In genomic region chr1:38217912-38218795, GRCm38 (mm10) we compare ENCODE assay signal across 8 mouse cellular contexts.
DNase-seq lines count a peak whose midpoint lies in the region; ATAC-seq and TF ChIP-seq lines count a peak whose summit lies in the region.

No protein-coding gene starts in this region.

- no peak for DNase-seq in forebrain, postnatal 0 days
- DNase-seq in R1 (ENCODE audit: low read depth, low spot score) (peak; percentile 25), adipocyte (ENCODE audit: low spot score) (no peak)
- no peak for DNase-seq in liver, adult 2 months (ENCODE audit: extremely low read depth, low read depth, low spot score)
- no peak for DNase-seq in left cerebral cortex, postnatal 14 days (ENCODE audit: low spot score in 2 of 2)

- H3K36me3 ChIP-seq in forebrain, postnatal 0 days (ENCODE audit: insufficient read depth): 0 out of 2 replicates have a peak, but pooled peaks cover 4% of the 10 kb centered on the region
- no peaks in the 10 kb centered on the region for H3K36me3 ChIP-seq in forebrain, embryonic 15.5 days
- H3K36me3 ChIP-seq in heart, embryonic 14.5 days (ENCODE audit: control insufficient read depth, insufficient read depth, low read length): no peaks in the 10 kb centered on the region
- H3K36me3 ChIP-seq in liver, adult 2 months (ENCODE audit: control insufficient read depth, insufficient read depth, low read length): no peaks in the 10 kb centered on the region

- H3K4me2 ChIP-seq in forebrain, postnatal 0 days (ENCODE audit: low read depth): peak overlapping the region; percentile 17; the same call in 1 of the 2 replicates
- no peak overlapping the region for H3K4me2 ChIP-seq in forebrain, embryonic 15.5 days (replicated peaks)
- peak overlapping the region; percentile 52 for H3K4me2 ChIP-seq in heart, embryonic 14.5 days (ENCODE audit: low read length)

- intact Hi-C loops in left cerebral cortex, postnatal 14 days (cut with DNase I): no loop called here

- no peak for TF ChIP-seq POLR2A in liver, adult 2 months (IDR thresholded peaks at IDR 0.05; ENCODE audit: extremely low read depth, insufficient read depth, low read length)

- TF ChIP-seq CTCF in forebrain, postnatal 0 days (IDR thresholded peaks at IDR 0.05; ENCODE audit: low read depth): no peak
- no peak for TF ChIP-seq CTCF in liver, adult 2 months (IDR thresholded peaks at IDR 0.05; ENCODE audit: low read depth, low read length)

- ATAC-seq in forebrain, postnatal 0 days: no peak
- no peak for ATAC-seq in forebrain, embryonic 15.5 days (replicated peaks)
- no peak for ATAC-seq in heart, embryonic 14.5 days (ENCODE audit: insufficient number of reproducible peaks, insufficient read depth, low FRiP score, low read depth)
- no peak for ATAC-seq in erythroid progenitor cell, adult 5-6 weeks (replicated peaks; ENCODE audit: low FRiP score, poor library complexity, severe bottlenecking)

- H3K27me3 ChIP-seq in forebrain, postnatal 0 days (ENCODE audit: insufficient read depth, low read length): no peaks in the 10 kb centered on the region
- H3K27me3 ChIP-seq in forebrain, embryonic 15.5 days: no peaks in the 10 kb centered on the region
- H3K27me3 ChIP-seq in heart, embryonic 14.5 days (ENCODE audit: control insufficient read depth, insufficient read depth, low read length): no peaks in the 10 kb centered on the region
- H3K27me3 ChIP-seq in liver, adult 2 months (ENCODE audit: control insufficient read depth, insufficient read depth, low read length): no peaks in the 10 kb centered on the region

- no peak overlapping the region for H3K4me3 ChIP-seq in forebrain, postnatal 0 days (ENCODE audit: low read depth, low read length)
- H3K4me3 ChIP-seq in forebrain, embryonic 15.5 days: no peak overlapping the region
- H3K4me3 ChIP-seq in heart, embryonic 14.5 days (ENCODE audit: control insufficient read depth in 1 of 2, insufficient read depth in 1 of 2, low read depth in 1 of 2, low read length in 2 of 2): peak overlapping the region in 1 of 2 experiments; percentile 13; a peak in 1 of 4 replicates
- no peak overlapping the region for H3K4me3 ChIP-seq in liver, adult 2 months (ENCODE audit: insufficient read depth, low read depth, low read length)

- no peaks in the 10 kb centered on the region for H3K9me3 ChIP-seq in forebrain, postnatal 0 days (ENCODE audit: low read length)
- no peaks in the 10 kb centered on the region for H3K9me3 ChIP-seq in forebrain, embryonic 15.5 days
- no peaks in the 10 kb centered on the region for H3K9me3 ChIP-seq in heart, embryonic 14.5 days (ENCODE audit: control insufficient read depth, low read length)

- no peak overlapping the region for H3K9ac ChIP-seq in forebrain, postnatal 0 days
- no peak overlapping the region for H3K9ac ChIP-seq in forebrain, embryonic 15.5 days (replicated peaks)
- H3K9ac ChIP-seq in heart, embryonic 14.5 days (ENCODE audit: low read length): peak overlapping the region; percentile 18; the same call in 1 of the 2 replicates
- peak overlapping the region; percentile 14; the same call in 1 of the 2 replicates for H3K9ac ChIP-seq in liver, adult 2 months (ENCODE audit: low read depth, low read length)

- H3K4me1 ChIP-seq in forebrain, postnatal 0 days (ENCODE audit: insufficient read depth): no peaks in the 10 kb centered on the region
- no peaks in the 10 kb centered on the region for H3K4me1 ChIP-seq in forebrain, embryonic 15.5 days
- H3K4me1 ChIP-seq in heart, embryonic 14.5 days (ENCODE audit: control insufficient read depth in 2 of 2, insufficient read depth in 2 of 2, low read length in 2 of 2): peaks cover 0 to 4% of the 10 kb centered on the region in 2 experiments; a peak in 2 of 4 replicates
- peaks cover 1% of the 10 kb centered on the region; the same call in 1 of the 2 replicates for H3K4me1 ChIP-seq in liver, adult 2 months (ENCODE audit: control insufficient read depth, insufficient read depth, low read length)

- H3K27ac ChIP-seq in forebrain, postnatal 0 days (ENCODE audit: low read depth, low read length): no peak overlapping the region
- no peak overlapping the region for H3K27ac ChIP-seq in forebrain, embryonic 15.5 days (replicated peaks)
- H3K27ac ChIP-seq in heart, embryonic 14.5 days (replicated peaks in 1 of 2; ENCODE audit: control insufficient read depth in 1 of 2, insufficient read depth in 1 of 2, low read depth in 2 of 2, low read length in 2 of 2): no peak overlapping the region
- no peak overlapping the region for H3K27ac ChIP-seq in liver, adult 2 months (replicated peaks; ENCODE audit: insufficient read depth, low read depth, low read length)

- H3K79me2 ChIP-seq in liver, adult 2 months (ENCODE audit: control insufficient read depth, insufficient read depth, low read length): no peaks in the 10 kb centered on the region

- WGBS in forebrain, postnatal 0 days: 70% methylated on average over 31 of the region's 31 CpGs
- WGBS in forebrain, embryonic 15.5 days: 81% methylated on average over 31 of the region's 31 CpGs
- WGBS in heart, embryonic 14.5 days: 62% methylated on average over 31 of the region's 31 CpGs
- WGBS in liver, adult 2 months: 62% methylated on average over 31 of the region's 31 CpGs

Comparison
In these comparisons a context has a peak if more than half of its experiments do, and no peak if none do; other contexts are left out.
1. H3K9ac ChIP-seq: peak in heart, embryonic 14.5 days (single experiment) and liver, adult 2 months (single experiment); none in forebrain, postnatal 0 days (single experiment) and forebrain, embryonic 15.5 days (single experiment).